Mouse (Mus musculus) myocyte (in vitro differentiated cells): ENCODE results near the gene Hmga1. TPM values are rescaled to one million over a fixed set of nuclear protein-coding genes. Genes with fewer than 3 reads are reported as not detected.

ENCODE experiments used
- H3K27me3 ChIP-seq: one replicate; pipeline ENCODE4 v1.6.1; 2011; ENCODE audit not compliant: control insufficient read depth, insufficient read depth, insufficient read length
- H3K36me3 ChIP-seq: one replicate; pipeline ENCODE4 v1.6.1; 2011; ENCODE audit not compliant: control insufficient read depth, insufficient read depth
- H3K4me2 ChIP-seq: one replicate; pipeline ENCODE4 v1.6.1; 2011; ENCODE audit warnings: low read depth, control low read depth
- H3K4me3 ChIP-seq: one replicate; pipeline ENCODE4 v1.5.1; 2011; ENCODE audit warnings: mild to moderate bottlenecking, control low read depth, moderate library complexity
- H3K79me2 ChIP-seq: one replicate; pipeline ENCODE4 v1.6.1; 2011; ENCODE audit not compliant: control insufficient read depth, insufficient read depth
- H3ac ChIP-seq: one replicate; pipeline ENCODE4 v1.6.1; 2011; ENCODE audit not compliant: control insufficient read depth, insufficient read length
- CEBPB ChIP-seq: IDR thresholded peaks from 2 replicates; pipeline ENCODE4 v1.6.1; 2011; ENCODE audit warnings: mild to moderate bottlenecking, moderate library complexity; ENCODE audit not compliant: poor library complexity, insufficient read depth, severe bottlenecking
- E2F4 ChIP-seq: IDR thresholded peaks from one replicate; pipeline ENCODE4 v1.6.1; 2011; ENCODE audit warnings: mild to moderate bottlenecking, control low read depth, moderate library complexity; ENCODE audit not compliant: insufficient read depth
- MAX ChIP-seq: IDR thresholded peaks from one replicate; pipeline ENCODE4 v1.6.1; 2011; ENCODE audit warnings: low read depth, mild to moderate bottlenecking, control low read depth
- MYOD1 ChIP-seq, 3 experiments: IDR thresholded peaks; one replicate each; pipeline ENCODE4 v1.6.1; 2011; ENCODE audit warnings: control low read depth in 2 of 3, low read depth in 2 of 3, mild to moderate bottlenecking in 2 of 3, moderate library complexity in 1 of 3; ENCODE audit not compliant: insufficient read length in 2 of 3, control insufficient read depth in 1 of 3
- MYOG ChIP-seq, 3 experiments: IDR thresholded peaks; one replicate each; pipeline ENCODE4 v1.6.1; 2011; ENCODE audit warnings: control low read depth in 2 of 3, low read depth in 2 of 3, mild to moderate bottlenecking in 2 of 3; ENCODE audit not compliant: insufficient read length in 2 of 3, control insufficient read depth in 1 of 3, insufficient read depth in 1 of 3
- POLR2A ChIP-seq: IDR thresholded peaks from one replicate; pipeline ENCODE4 v1.6.1; 2011; ENCODE audit warnings: low read depth, mild to moderate bottlenecking, control low read depth, moderate library complexity; ENCODE audit not compliant: insufficient read length
- POLR2AphosphoS2 ChIP-seq: IDR thresholded peaks from one replicate; pipeline ENCODE4 v1.6.1; 2011; ENCODE audit warnings: low read depth, control low read depth; ENCODE audit not compliant: insufficient read length
- REST ChIP-seq: IDR thresholded peaks from one replicate; pipeline ENCODE4 v1.6.1; 2011; ENCODE audit warnings: mild to moderate bottlenecking, control low read depth, moderate library complexity; ENCODE audit not compliant: insufficient read depth, insufficient read length
- SRF ChIP-seq: IDR thresholded peaks from one replicate; pipeline ENCODE4 v1.6.1; 2011; ENCODE audit warnings: low read depth; ENCODE audit not compliant: control insufficient read depth, insufficient read length
- TCF12 ChIP-seq: IDR thresholded peaks from one replicate; pipeline ENCODE4 v1.6.1; 2011; ENCODE audit warnings: mild to moderate bottlenecking, control low read depth; ENCODE audit not compliant: poor library complexity, insufficient read depth, severe bottlenecking
- TCF3 ChIP-seq: IDR thresholded peaks from one replicate; pipeline ENCODE4 v1.6.1; 2011; ENCODE audit warnings: low read depth, control low read depth; ENCODE audit not compliant: insufficient read length
- USF1 ChIP-seq: IDR thresholded peaks from one replicate; pipeline ENCODE4 v1.6.1; 2011; ENCODE audit warnings: low read depth, mild to moderate bottlenecking, control low read depth, moderate library complexity
- polyA plus RNA-seq: library from polyadenylated mRNA; unstranded; fragments of >200 nt; fragmentation: generic; extraction: Trizol; gene quantifications from one replicate; pipeline ENCODE4 v1.2.1, GENCODE M21; 2012; ENCODE audit warnings: missing spikeins

The Hmga1 gene
- polyA plus RNA-seq, 1 experiment: 60.9 TPM

GRCm38 (mm10) chr17:27518296-27518695 is 38.0 kb upstream of the Hmga1 start:
- H3K4me3 ChIP-seq: no peak overlapping the region
- TF ChIP-seq REST: no peak
- TF ChIP-seq MYOG (IDR thresholded peaks at IDR 0.05; ENCODE audit: control insufficient read depth in 1 of 3, insufficient read depth in 1 of 3, insufficient read length in 2 of 3, low read depth in 2 of 3): no peak
- no peak for TF ChIP-seq MAX
- no peak for TF ChIP-seq POLR2AphosphoS2
- no peak for TF ChIP-seq USF1
- TF ChIP-seq MYOD1 (IDR thresholded peaks at IDR 0.05; ENCODE audit: control insufficient read depth in 1 of 3, insufficient read length in 2 of 3, low read depth in 2 of 3): no peak
- no peak for TF ChIP-seq CEBPB
- no peak for TF ChIP-seq TCF3
- TF ChIP-seq E2F4: no peak
- no peaks in the 10 kb centered on the region for H3K36me3 ChIP-seq
- no peaks in the 10 kb centered on the region for H3K79me2 ChIP-seq
- no peak overlapping the region for H3K4me2 ChIP-seq
- H3ac ChIP-seq: no peak overlapping the region
- H3K27me3 ChIP-seq: peaks cover 69% of the 10 kb centered on the region

- H3K36me3 ChIP-seq: no peaks in the 10 kb centered on the region
- no peaks in the 10 kb centered on the region for H3K79me2 ChIP-seq
- TF ChIP-seq POLR2A (no peak), REST (no peak), USF1 (no peak), TCF3 (no peak), E2F4 (no peak), POLR2AphosphoS2 (no peak), TCF12 (no peak), SRF (no peak), CEBPB (no peak), MAX (no peak), MYOD1 (IDR thresholded peaks at IDR 0.05; ENCODE audit: control insufficient read depth in 1 of 3, insufficient read length in 2 of 3, low read depth in 2 of 3) (no peak), MYOG (IDR thresholded peaks at IDR 0.05; ENCODE audit: control insufficient read depth in 1 of 3, insufficient read depth in 1 of 3, insufficient read length in 2 of 3, low read depth in 2 of 3) (no peak)
- no peak overlapping the region for H3K4me2 ChIP-seq
- H3ac ChIP-seq: no peak overlapping the region
- H3K4me3 ChIP-seq: no peak overlapping the region
- peaks cover 63% of the 10 kb centered on the region for H3K27me3 ChIP-seq
Measured at GRCm38 (mm10) chr17:27518700-27519595, 37.3 kb upstream of the Hmga1 start.

GRCm38 (mm10) chr17:27520557-27520956 is 35.7 kb upstream of the Hmga1 start:
- peaks cover 47% of the 10 kb centered on the region for H3K27me3 ChIP-seq
- H3K79me2 ChIP-seq: no peaks in the 10 kb centered on the region
- no peak overlapping the region for H3K4me2 ChIP-seq
- TF ChIP-seq REST (no peak), POLR2AphosphoS2 (no peak), SRF (no peak), USF1 (no peak), MYOG (IDR thresholded peaks at IDR 0.05; ENCODE audit: control insufficient read depth in 1 of 3, insufficient read depth in 1 of 3, insufficient read length in 2 of 3, low read depth in 2 of 3) (no peak), TCF3 (no peak), POLR2A (no peak), MYOD1 (IDR thresholded peaks at IDR 0.05; ENCODE audit: control insufficient read depth in 1 of 3, insufficient read length in 2 of 3, low read depth in 2 of 3) (no peak), MAX (no peak), CEBPB (no peak), E2F4 (no peak), TCF12 (no peak)
- no peaks in the 10 kb centered on the region for H3K36me3 ChIP-seq
- no peak overlapping the region for H3K4me3 ChIP-seq
- H3ac ChIP-seq: no peak overlapping the region

DNA sequence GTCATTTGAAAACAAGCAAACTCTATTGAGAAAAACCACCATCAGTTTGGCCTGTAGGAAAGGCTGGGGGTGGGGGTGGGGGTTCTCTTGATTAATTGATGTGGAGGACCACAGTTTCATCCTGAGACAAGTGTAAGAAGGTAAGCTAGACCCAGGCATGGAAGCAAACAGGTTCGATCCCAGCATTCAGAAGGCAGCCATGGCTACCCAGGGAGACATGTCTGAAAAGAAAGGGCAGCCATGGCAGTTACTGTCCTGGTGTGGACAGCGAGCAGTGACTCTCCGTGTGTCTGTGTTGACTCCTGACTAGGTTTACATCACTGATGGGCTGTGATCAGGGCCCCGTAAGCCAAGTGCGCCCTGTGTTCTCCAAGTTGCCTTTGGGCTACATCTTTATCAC is 35.0 kb upstream of the Hmga1 start, which contains the start of gene Grm4:
Gene Grm4 (minus strand): TSS at position 101 of the 400 bp plus-strand sequence.
- H3K27me3 ChIP-seq: peaks cover 40% of the 10 kb centered on the region
- H3ac ChIP-seq: no peak within 1 kb of the TSS
- no peaks in the 10 kb centered on the region for H3K36me3 ChIP-seq
- no peaks in the 10 kb centered on the region for H3K79me2 ChIP-seq
- TF ChIP-seq CEBPB (no peak), MYOG (IDR thresholded peaks at IDR 0.05; ENCODE audit: control insufficient read depth in 1 of 3, insufficient read depth in 1 of 3, insufficient read length in 2 of 3, low read depth in 2 of 3) (no peak), REST (no peak), POLR2A (no peak), MAX (no peak)
- H3K4me2 ChIP-seq: no peak within 1 kb of the TSS
- no peak within 1 kb of the TSS for H3K4me3 ChIP-seq

DNA sequence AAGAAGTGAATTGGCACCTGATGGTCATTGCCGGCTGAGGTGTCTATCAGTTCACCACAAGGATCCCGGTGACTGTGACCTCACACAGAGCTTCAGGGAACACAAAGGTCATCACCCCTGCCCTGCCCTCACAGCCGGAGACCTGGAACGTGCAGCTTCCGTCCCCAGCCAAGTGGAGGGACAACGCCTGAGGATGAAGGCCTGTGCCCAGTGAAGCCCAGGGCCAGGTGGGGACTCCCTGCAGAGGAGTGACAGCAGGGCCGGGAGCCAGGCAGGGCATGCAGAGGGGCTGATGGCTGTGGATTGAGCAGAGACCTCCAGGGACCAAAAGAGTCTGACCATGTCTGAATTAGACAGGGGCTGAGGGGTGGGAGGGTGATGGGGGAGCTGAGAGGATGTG is 33.2 kb upstream of the Hmga1 start:
- Histone ChIP-seq H3K36me3 (no peaks in the 10 kb centered on the region), H3K4me3 (no peak overlapping the region), H3ac (no peak overlapping the region), H3K27me3 (peaks cover 23% of the 10 kb centered on the region), H3K4me2 (no peak overlapping the region), H3K79me2 (no peaks in the 10 kb centered on the region)
- TF ChIP-seq SRF: no peak
- no peak for TF ChIP-seq REST
- no peak for TF ChIP-seq MAX
- no peak for TF ChIP-seq MYOD1 (IDR thresholded peaks at IDR 0.05; ENCODE audit: control insufficient read depth in 1 of 3, insufficient read length in 2 of 3, low read depth in 2 of 3)
- TF ChIP-seq E2F4: no peak
- no peak for TF ChIP-seq TCF3
- no peak for TF ChIP-seq POLR2AphosphoS2
